In the genomic region with DNA sequence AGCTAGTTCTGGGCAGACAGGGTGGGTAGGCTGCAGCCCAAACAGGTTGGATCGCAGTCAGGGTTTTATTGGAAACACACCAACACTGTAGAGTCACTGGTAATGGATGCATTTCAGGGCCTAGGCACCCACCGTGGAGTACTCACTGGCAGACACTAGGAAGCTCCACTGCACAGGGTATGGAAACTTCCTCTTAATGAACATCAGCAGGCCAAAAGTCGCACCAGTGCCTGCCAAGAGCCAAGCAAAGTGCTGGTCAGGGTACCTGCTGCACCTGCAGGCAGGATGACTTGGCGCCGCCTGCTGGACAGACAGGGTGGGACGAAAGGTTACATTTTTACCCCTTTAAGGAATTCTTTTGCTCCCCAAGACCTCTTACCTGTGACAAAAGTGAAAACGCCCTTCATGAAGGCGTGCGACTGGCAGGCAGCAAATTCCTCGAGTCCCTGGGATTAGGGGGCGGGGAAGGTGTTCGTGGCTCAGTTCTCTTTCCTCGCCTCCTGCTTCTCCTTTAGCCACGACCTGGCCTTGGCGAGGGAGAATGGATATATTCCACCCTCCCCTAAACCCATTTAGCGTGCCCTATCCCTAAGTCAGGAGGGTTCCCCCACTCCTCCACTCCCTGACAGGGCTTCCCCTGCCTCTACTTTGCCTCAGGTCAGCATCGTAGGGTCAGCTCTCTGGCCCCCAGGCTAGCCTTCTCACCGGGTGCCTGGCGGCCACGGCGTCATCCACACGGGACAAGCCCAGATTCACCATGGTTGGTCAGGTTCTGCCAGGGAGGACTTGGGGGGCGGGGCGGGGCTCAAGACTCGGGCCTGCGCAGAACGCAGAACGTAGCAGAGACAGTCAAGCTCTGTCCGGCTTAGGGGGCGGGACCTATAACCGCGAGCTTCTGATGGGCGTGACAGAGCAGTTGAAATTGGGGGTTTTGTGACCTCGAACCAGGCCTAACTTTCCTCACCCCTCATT, we compare ENCODE assay signal across 8 mouse cellular contexts. TPM values are rescaled to one million over a fixed set of nuclear protein-coding genes. Genes with fewer than 3 reads are reported as not detected.
DNase-seq lines count a peak whose midpoint lies in the region; ATAC-seq and TF ChIP-seq lines count a peak whose summit lies in the region.

A gene (minus strand): TSS at position 777 of the 972 bp plus-strand sequence.

- no peaks in the 10 kb centered on the region for H3K27me3 ChIP-seq in MEL (ENCODE audit: control insufficient read depth in 1 of 2, insufficient read depth in 2 of 2, low read length in 2 of 2)
- H3K27me3 ChIP-seq in hindbrain, embryonic 10.5 days (ENCODE audit: insufficient read depth, poor library complexity, severe bottlenecking), result peaks cover 45% of the 10 kb centered on the region

- TF ChIP-seq CTCF in MEL (IDR thresholded peaks at IDR 0.05 in 2 of 3, conservative IDR thresholded peaks at IDR 0.05 in 1 of 3; ENCODE audit: control insufficient read depth in 1 of 3, insufficient read depth in 1 of 3, low read depth in 2 of 3, low read length in 3 of 3, poor library complexity in 1 of 3, severe bottlenecking in 1 of 3), result peak; percentile 65 to 82 (median 81)

- no peaks in the 10 kb centered on the region for H3K79me2 ChIP-seq in MEL (ENCODE audit: control insufficient read depth, insufficient read depth, low read length, poor library complexity)

- DNase-seq in MEL (ENCODE audit: low read depth, low spot score), result peak; percentile 94
- peak; percentile 94 for DNase-seq in cerebellum, adult 9-10 months
- DNase-seq in hindbrain, embryonic 10.5 days (ENCODE audit: low spot score), result peak; percentile 83
- peak; percentile 73 to 83 for DNase-seq in layer of hippocampus, postnatal 10 days (ENCODE audit: low spot score in 2 of 2)
- peak; percentile 96 for DNase-seq in lung, postnatal 10 days
- peak; percentile 90 for DNase-seq in ovary, postnatal 36 days (ENCODE audit: low spot score)
- DNase-seq in thymus, postnatal 25 days, result peak; percentile 61

- H3K27ac ChIP-seq in MEL (ENCODE audit: control insufficient read depth, low read depth, low read length), result no peak within 1 kb of the TSS
- peak within 1 kb of the TSS; percentile 80 for H3K27ac ChIP-seq in hindbrain, embryonic 10.5 days

- peaks cover 0 to 5% of the 10 kb centered on the region in 2 experiments; a peak in 2 of 4 replicates for H3K36me3 ChIP-seq in MEL (ENCODE audit: control insufficient read depth in 1 of 2, insufficient read depth in 2 of 2, low read length in 2 of 2)
- no peaks in the 10 kb centered on the region for H3K36me3 ChIP-seq in hindbrain, embryonic 10.5 days

- H3K9ac ChIP-seq in MEL (ENCODE audit: control insufficient read depth, low read depth, low read length, poor library complexity, severe bottlenecking), result peak within 1 kb of the TSS; percentile 71

- 7% methylated on average over 34 of the region's 34 CpGs for WGBS in hindbrain, embryonic 10.5 days

- H3K4me1 ChIP-seq in MEL (ENCODE audit: control insufficient read depth in 1 of 2, insufficient read depth in 2 of 2, low read length in 2 of 2), result peaks cover 0 to 22% of the 10 kb centered on the region in 2 experiments; a peak in 3 of 4 replicates
- H3K4me1 ChIP-seq in hindbrain, embryonic 10.5 days (replicated peaks), result peaks cover 15% of the 10 kb centered on the region

- TF ChIP-seq RAD21 in MEL (IDR thresholded peaks at IDR 0.05; ENCODE audit: low read depth, low read length), result peak; percentile 9

- ATAC-seq in frontal cortex, adult (ENCODE audit: low TSS enrichment), result peak; percentile 96

- no peaks in the 10 kb centered on the region for H3K9me3 ChIP-seq in MEL (replicated peaks; ENCODE audit: insufficient read depth, low read length)
- no peaks in the 10 kb centered on the region for H3K9me3 ChIP-seq in hindbrain, embryonic 10.5 days

- H3K4me3 ChIP-seq in MEL (ENCODE audit: control insufficient read depth in 1 of 2, insufficient read depth in 1 of 2, low read depth in 2 of 2, low read length in 2 of 2), result peak within 1 kb of the TSS; percentile 70 to 84
- H3K4me3 ChIP-seq in hindbrain, embryonic 10.5 days, result peak within 1 kb of the TSS; percentile 59

- no peak for TF ChIP-seq EP300 in MEL (IDR thresholded peaks at IDR 0.05; ENCODE audit: low read depth in 1 of 2, low read length in 2 of 2)

- peak; percentile 56 to 68; a peak in 2 of 4 replicates for TF ChIP-seq POLR2A in MEL (IDR thresholded peaks at IDR 0.05; ENCODE audit: control insufficient read depth in 1 of 2, insufficient read depth in 1 of 2, low read depth in 1 of 2, low read length in 2 of 2, poor library complexity in 1 of 2)

TF ChIP-seq in MEL, 35 proteins besides CTCF, POLR2A, EP300 and RAD21:
- no peak for TF ChIP-seq ZC3H11A (IDR thresholded peaks at IDR 0.05; ENCODE audit: low read depth, low read length)
- TF ChIP-seq SMC3 (IDR thresholded peaks at IDR 0.05; ENCODE audit: low read depth, low read length), result peak; percentile 33; the same call in 1 of the 2 replicates
- TF ChIP-seq POLR2AphosphoS2 (IDR thresholded peaks at IDR 0.05; ENCODE audit: low read length), result no peak
- TF ChIP-seq SIN3A (IDR thresholded peaks at IDR 0.05; ENCODE audit: low read length), result peak; percentile 36; the same call in 1 of the 2 replicates
- TF ChIP-seq NRF1 (IDR thresholded peaks at IDR 0.05; ENCODE audit: insufficient read depth, low read depth, low read length, poor library complexity, severe bottlenecking), result peak; percentile 80
- TF ChIP-seq POLR2AphosphoS5 (IDR thresholded peaks at IDR 0.05; ENCODE audit: borderline replicate concordance, low read depth, low read length), result no peak
- TF ChIP-seq MAFK (IDR thresholded peaks at IDR 0.05; ENCODE audit: borderline replicate concordance, low read depth, low read length), result no peak
- TF ChIP-seq MXI1 (IDR thresholded peaks at IDR 0.05; ENCODE audit: low read depth, low read length), result peak; percentile 47; the same call in 1 of the 2 replicates
- TF ChIP-seq E2F4 (IDR thresholded peaks at IDR 0.05; ENCODE audit: borderline replicate concordance, low read depth, low read length), result no peak
- peak; percentile 49 for TF ChIP-seq HCFC1 (IDR thresholded peaks at IDR 0.05; ENCODE audit: low read depth, low read length)
- no peak for TF ChIP-seq MAZ (IDR thresholded peaks at IDR 0.05; ENCODE audit: low read depth, low read length)
- no peak for TF ChIP-seq MAX (IDR thresholded peaks at IDR 0.05; ENCODE audit: low read length)
- TF ChIP-seq NELFE (IDR thresholded peaks at IDR 0.05; ENCODE audit: low read depth, low read length), result peak; percentile 57; the same call in 1 of the 2 replicates
- no peak for TF ChIP-seq TAL1 (IDR thresholded peaks at IDR 0.05; ENCODE audit: low read length)
- TF ChIP-seq ZKSCAN1 (IDR thresholded peaks at IDR 0.05; ENCODE audit: low read depth, low read length), result no peak
- TF ChIP-seq BHLHE40 (IDR thresholded peaks at IDR 0.05; ENCODE audit: borderline replicate concordance, low read depth, low read length), result 0 out of 2 replicates have a peak, but pooled peaks have one; percentile 15

RNA-seq across cellular contexts. Expression of the gene that starts here (rescaled TPM):
- total RNA-seq in MEL (2012; rRNA removed), result 10.9 and 11.9 TPM in 2 replicates
- polyA plus RNA-seq in MEL (2012; ENCODE audit: insufficient read depth in 1 of 2, insufficient read length in 2 of 2, low read depth in 1 of 2, low replicate concordance in 2 of 2, missing spikeins in 1 of 2), result 10 to 100 TPM in 1 of 2 experiments, not detected in 1; 25.3 TPM
- polyA plus RNA-seq in hindbrain, embryonic 10.5 days (2016; fragmentation: Nextera tagmentation; extraction: Ambion mirVana), result 17.4 and 18.3 TPM in 2 replicates
- total RNA-seq in layer of hippocampus, postnatal 10 days (2021), result 10 to 100 TPM; 19.9 to 21.1 TPM
